Mouse (Mus musculus) brain, embryonic 14.5 days (tissue): ENCODE measurements around the gene C2cd4d.

ENCODE experiments used
- CTCF ChIP-seq: fragments of 200-500 bp; IDR thresholded peaks from 2 replicates; pipeline ENCODE4 v1.5.1; 2012; ENCODE audit warnings: inconsistent platforms, mild to moderate bottlenecking, moderate library complexity, borderline replicate concordance; ENCODE audit not compliant: insufficient read depth, insufficient read length; ENCODE audit errors: extremely low read depth
- POLR2A ChIP-seq: fragments of 200-500 bp; IDR thresholded peaks from 2 replicates; pipeline ENCODE4 v1.6.1; 2012; ENCODE audit warnings: mild to moderate bottlenecking, inconsistent platforms, borderline replicate concordance; ENCODE audit not compliant: poor library complexity, insufficient read depth, insufficient read length, severe bottlenecking; ENCODE audit errors: extremely low read depth

GRCm38 (mm10) chr3:94379831-94380510, 17.7 kb downstream of the C2cd4d start:
- TF ChIP-seq CTCF = no peak
- TF ChIP-seq POLR2A = no peak
